Mouse (Mus musculus) left cerebral cortex, postnatal 10 days (tissue): ENCODE measurements around the gene Slc25a19. TPM values are rescaled to one million over a fixed set of nuclear protein-coding genes. Genes with fewer than 3 reads are reported as not detected.

Experiments used
- DNase-seq, 2 experiments: peaks; one replicate each; pipeline ENCODE4 v3.0.0; 2021 to 2022; ENCODE audit warnings: low spot score in 2 of 2, mixed read lengths in 1 of 2; ENCODE audit errors: extremely low spot score in 1 of 2
- intact Hi-C: fragments of 180-260 bp; cut with DNase I; formaldehyde crosslinking; loops from one replicate; pipeline ENCODE4 v1.15.1; 2025
- total RNA-seq, 2 experiments: library from RNA; stranded (reverse); gene quantifications; 2 replicates each; pipeline ENCODE4 v1.2.3; 2021

Slc25a19 gene
- total RNA-seq, 2 experiments from 2014 or later: 55.0 to 59.7 TPM

GRCm38 (mm10) chr11:115626824-115627616 lies 1.1 kb downstream of the Slc25a19 start:
- intact Hi-C loops: no loop called here
- no peak for DNase-seq

GRCm38 (mm10) chr11:115625877-115626276 lies 2.2 kb downstream of the Slc25a19 start:
- intact Hi-C loops: no loop called here

GRCm38 (mm10) chr11:115623487-115624070 lies 4.5 kb downstream of the Slc25a19 start:
- intact Hi-C loops: no loop called here
- no peak for DNase-seq

More at GRCm38 (mm10) chr11:115625877-115626276, 2.2 kb downstream of the Slc25a19 start:
- DNase-seq: no peak

- no peak for DNase-seq
- intact Hi-C loops: no loop called here
Measured at GRCm38 (mm10) chr11:115619949-115620348, 8.1 kb downstream of the Slc25a19 start.

- intact Hi-C loops: no loop called here
- DNase-seq: no peak
Measured at GRCm38 (mm10) chr11:115618732-115619516, 9.2 kb downstream of the Slc25a19 start.

- intact Hi-C loops: no loop called here
Measured at GRCm38 (mm10) chr11:115618001-115618400, 10.1 kb downstream of the Slc25a19 start.

GRCm38 (mm10) chr11:115616893-115617292 lies 11.2 kb downstream of the Slc25a19 start:
- intact Hi-C loops: no loop called here
- no peak for DNase-seq

More at GRCm38 (mm10) chr11:115618001-115618400, 10.1 kb downstream of the Slc25a19 start:
- DNase-seq: no peak

- no peak for DNase-seq
- intact Hi-C loops: no loop called here
Measured at GRCm38 (mm10) chr11:115616371-115616770, 11.7 kb downstream of the Slc25a19 start.

- no peak for DNase-seq
- intact Hi-C loops: no loop called here
Measured at GRCm38 (mm10) chr11:115615875-115616274, 12.2 kb downstream of the Slc25a19 start.

- DNase-seq: no peak
- intact Hi-C loops: no loop called here
Measured at GRCm38 (mm10) chr11:115615108-115615825, 12.8 kb downstream of the Slc25a19 start.

- intact Hi-C loops: no loop called here
- DNase-seq: no peak
Measured at GRCm38 (mm10) chr11:115614346-115615107, 13.6 kb downstream of the Slc25a19 start.

GRCm38 (mm10) chr11:115613138-115613945 lies 14.8 kb downstream of the Slc25a19 start:
- DNase-seq: no peak
- intact Hi-C loops: no loop called here

GRCm38 (mm10) chr11:115612410-115613137 lies 15.5 kb downstream of the Slc25a19 start, which contains the start of gene Mif4gd:
Gene Mif4gd, minus strand, starts transcription at chr11:115612969.
- intact Hi-C loops: no loop called here
- DNase-seq: peak; percentile 56 to 90

- intact Hi-C loops: no loop called here
- DNase-seq: peak; percentile 61 to 89
Measured at GRCm38 (mm10) chr11:115612059-115612409, 16.1 kb downstream of the Slc25a19 start.

- no peak for DNase-seq
- intact Hi-C loops: no loop called here
Measured at GRCm38 (mm10) chr11:115611173-115611572, 16.9 kb downstream of the Slc25a19 start.

GRCm38 (mm10) chr11:115609576-115609975 lies 18.5 kb downstream of the Slc25a19 start:
- intact Hi-C loops: no loop called here
- no peak for DNase-seq
